Mouse (Mus musculus): ENCODE results near the gene Zbtb37. TPM values are rescaled to one million over a fixed set of nuclear protein-coding genes. Genes with fewer than 3 reads are reported as not detected.
"Not testable (repeated sequence)": the region's sequence is repeated elsewhere in the genome, so short reads cannot be mapped to it uniquely, and the experiment has no call there.

The Zbtb37 gene
- polyA plus RNA-seq, 1 experiment from 2014 or later: 10.7 TPM

DNA sequence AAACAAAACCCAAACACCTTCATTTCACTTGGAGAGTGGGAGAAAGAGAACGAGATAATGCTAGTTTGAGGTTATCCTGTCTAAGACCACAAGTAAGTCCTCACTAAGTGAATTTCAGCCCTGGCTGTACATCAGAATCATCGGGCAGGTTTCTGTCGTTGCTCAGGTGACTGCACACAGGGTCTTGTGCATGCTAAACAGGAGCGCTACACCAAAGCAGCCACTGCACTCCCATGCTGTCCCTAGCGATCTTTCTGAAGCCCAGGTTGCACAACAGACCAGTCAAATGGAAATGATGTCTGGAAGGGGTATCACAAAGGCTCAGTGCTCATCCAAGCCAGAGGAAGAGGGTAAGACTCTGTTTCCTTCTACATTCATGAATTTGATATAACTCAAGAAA lies 28.2 kb downstream of the Zbtb37 start:
- H3K4me2 ChIP-seq (ENCODE audit: low read depth, low read length): no peak overlapping the region
- ATAC-seq (replicated peaks; ENCODE audit: insufficient number of reproducible peaks, low FRiP score, low TSS enrichment, low read depth) (no peak), DNase-seq (ENCODE audit: low spot score) (no peak)
- H3K36me3 ChIP-seq (replicated peaks; ENCODE audit: control insufficient read depth, insufficient read depth, low read depth, low read length): no peaks in the 10 kb centered on the region; the same call in 1 of the 2 replicates
- H3K27ac ChIP-seq (replicated peaks; ENCODE audit: low read depth, low read length): no peak overlapping the region
- no peaks in the 10 kb centered on the region for H3K27me3 ChIP-seq (ENCODE audit: control insufficient read depth, insufficient read depth, low read length)
- no peak overlapping the region for H3K9ac ChIP-seq (replicated peaks; ENCODE audit: low read length)
- no peaks in the 10 kb centered on the region for H3K4me1 ChIP-seq (ENCODE audit: control insufficient read depth, insufficient read depth, low read length)
- WGBS: 85% methylated on average over 5 of the region's 5 CpGs
- H3K4me3 ChIP-seq (ENCODE audit: low read depth, low read length): no peak overlapping the region
- no peaks in the 10 kb centered on the region for H3K9me3 ChIP-seq (replicated peaks; ENCODE audit: control insufficient read depth, low read length)

- Histone ChIP-seq H3K4me1 (ENCODE audit: control insufficient read depth, insufficient read depth, low read length) (no peaks in the 10 kb centered on the region), H3K36me3 (replicated peaks; ENCODE audit: control insufficient read depth, insufficient read depth, low read depth, low read length) (no peaks in the 10 kb centered on the region; the same call in 1 of the 2 replicates), H3K27me3 (ENCODE audit: control insufficient read depth, insufficient read depth, low read length) (no peaks in the 10 kb centered on the region), H3K9me3 (replicated peaks; ENCODE audit: control insufficient read depth, low read length) (no peaks in the 10 kb centered on the region), H3K4me2 (ENCODE audit: low read depth, low read length) (no peak overlapping the region), H3K27ac (replicated peaks; ENCODE audit: low read depth, low read length) (no peak overlapping the region), H3K4me3 (ENCODE audit: low read depth, low read length) (no peak overlapping the region), H3K9ac (replicated peaks; ENCODE audit: low read length) (no peak overlapping the region)
- ATAC-seq (replicated peaks; ENCODE audit: insufficient number of reproducible peaks, low FRiP score, low TSS enrichment, low read depth) (no peak), DNase-seq (ENCODE audit: low spot score) (no peak)
- WGBS: 62% methylated on average over 3 of the region's 3 CpGs
Measured at GRCm38 (mm10) chr1:161005526-161005925, 29.1 kb downstream of the Zbtb37 start.

- Histone ChIP-seq H3K27ac (replicated peaks; ENCODE audit: low read depth, low read length) (no peak overlapping the region), H3K36me3 (replicated peaks; ENCODE audit: control insufficient read depth, insufficient read depth, low read depth, low read length) (no peaks in the 10 kb centered on the region; the same call in 1 of the 2 replicates), H3K9me3 (replicated peaks; ENCODE audit: control insufficient read depth, low read length) (no peaks in the 10 kb centered on the region), H3K9ac (replicated peaks; ENCODE audit: low read length) (no peak overlapping the region), H3K4me2 (ENCODE audit: low read depth, low read length) (no peak overlapping the region), H3K27me3 (ENCODE audit: control insufficient read depth, insufficient read depth, low read length) (no peaks in the 10 kb centered on the region), H3K4me1 (ENCODE audit: control insufficient read depth, insufficient read depth, low read length) (no peaks in the 10 kb centered on the region), H3K4me3 (ENCODE audit: low read depth, low read length) (no peak overlapping the region)
- 64% methylated on average over 4 of the region's 4 CpGs for WGBS
- no peak for ATAC-seq (replicated peaks; ENCODE audit: insufficient number of reproducible peaks, low FRiP score, low TSS enrichment, low read depth)
- no peak for DNase-seq (ENCODE audit: low spot score)
Measured at GRCm38 (mm10) chr1:161004942-161005341, 29.7 kb downstream of the Zbtb37 start.

- Histone ChIP-seq H3K9me3 (replicated peaks; ENCODE audit: control insufficient read depth, low read length) (no peaks in the 10 kb centered on the region), H3K4me2 (ENCODE audit: low read depth, low read length) (no peak overlapping the region), H3K27ac (replicated peaks; ENCODE audit: low read depth, low read length) (no peak overlapping the region), H3K4me1 (ENCODE audit: control insufficient read depth, insufficient read depth, low read length) (no peaks in the 10 kb centered on the region), H3K4me3 (ENCODE audit: low read depth, low read length) (no peak overlapping the region), H3K9ac (replicated peaks; ENCODE audit: low read length) (no peak overlapping the region), H3K27me3 (ENCODE audit: control insufficient read depth, insufficient read depth, low read length) (no peaks in the 10 kb centered on the region), H3K36me3 (replicated peaks; ENCODE audit: control insufficient read depth, insufficient read depth, low read depth, low read length) (no peaks in the 10 kb centered on the region)
- 87% methylated on average over 6 of the region's 6 CpGs for WGBS
- ATAC-seq (replicated peaks; ENCODE audit: insufficient number of reproducible peaks, low FRiP score, low TSS enrichment, low read depth) (no peak), DNase-seq (ENCODE audit: low spot score) (no peak)
Measured at GRCm38 (mm10) chr1:160993851-160994250, 40.8 kb downstream of the Zbtb37 start.

GRCm38 (mm10) chr1:160989395-160989794 lies 45.3 kb downstream of the Zbtb37 start:
- H3K9me3 ChIP-seq (replicated peaks; ENCODE audit: control insufficient read depth, low read length): no peaks in the 10 kb centered on the region
- H3K36me3 ChIP-seq (replicated peaks; ENCODE audit: control insufficient read depth, insufficient read depth, low read depth, low read length): no peaks in the 10 kb centered on the region
- 86% methylated on average over 14 of the region's 15 CpGs for WGBS
- H3K4me1 ChIP-seq (ENCODE audit: control insufficient read depth, insufficient read depth, low read length): no peaks in the 10 kb centered on the region
- H3K9ac ChIP-seq (replicated peaks; ENCODE audit: low read length): no peak overlapping the region
- no peak for DNase-seq (ENCODE audit: low spot score)
- H3K4me3 ChIP-seq (ENCODE audit: low read depth, low read length): no peak overlapping the region
- no peaks in the 10 kb centered on the region for H3K27me3 ChIP-seq (ENCODE audit: control insufficient read depth, insufficient read depth, low read length)
- no peak overlapping the region for H3K4me2 ChIP-seq (ENCODE audit: low read depth, low read length)
- H3K27ac ChIP-seq (replicated peaks; ENCODE audit: low read depth, low read length): no peak overlapping the region
- ATAC-seq (replicated peaks; ENCODE audit: insufficient number of reproducible peaks, low FRiP score, low TSS enrichment, low read depth): no peak

GRCm38 (mm10) chr1:160986881-160987635 lies 47.6 kb downstream of the Zbtb37 start:
- Histone ChIP-seq H3K4me2 (ENCODE audit: low read depth, low read length) (no peak overlapping the region), H3K9me3 (replicated peaks; ENCODE audit: control insufficient read depth, low read length) (no peaks in the 10 kb centered on the region), H3K4me1 (ENCODE audit: control insufficient read depth, insufficient read depth, low read length) (no peaks in the 10 kb centered on the region), H3K4me3 (ENCODE audit: low read depth, low read length) (no peak overlapping the region), H3K27ac (replicated peaks; ENCODE audit: low read depth, low read length) (no peak overlapping the region), H3K36me3 (replicated peaks; ENCODE audit: control insufficient read depth, insufficient read depth, low read depth, low read length) (no peaks in the 10 kb centered on the region), H3K9ac (replicated peaks; ENCODE audit: low read length) (no peak overlapping the region), H3K27me3 (ENCODE audit: control insufficient read depth, insufficient read depth, low read length) (no peaks in the 10 kb centered on the region)
- no peak for DNase-seq (ENCODE audit: low spot score)
- no peak for ATAC-seq (replicated peaks; ENCODE audit: insufficient number of reproducible peaks, low FRiP score, low TSS enrichment, low read depth)
- 83% methylated on average over 17 of the region's 17 CpGs for WGBS

- 78% methylated on average over 6 of the region's 6 CpGs for WGBS
- no peaks in the 10 kb centered on the region for H3K9me3 ChIP-seq (replicated peaks; ENCODE audit: control insufficient read depth, low read length)
- no peaks in the 10 kb centered on the region for H3K27me3 ChIP-seq (ENCODE audit: control insufficient read depth, insufficient read depth, low read length)
- H3K4me2 ChIP-seq (ENCODE audit: low read depth, low read length): no peak overlapping the region
- H3K27ac ChIP-seq (replicated peaks; ENCODE audit: low read depth, low read length): no peak overlapping the region
- no peaks in the 10 kb centered on the region for H3K4me1 ChIP-seq (ENCODE audit: control insufficient read depth, insufficient read depth, low read length)
- DNase-seq (ENCODE audit: low spot score): no peak
- H3K4me3 ChIP-seq (ENCODE audit: low read depth, low read length): no peak overlapping the region
- no peak overlapping the region for H3K9ac ChIP-seq (replicated peaks; ENCODE audit: low read length)
- H3K36me3 ChIP-seq (replicated peaks; ENCODE audit: control insufficient read depth, insufficient read depth, low read depth, low read length): no peaks in the 10 kb centered on the region
- ATAC-seq (replicated peaks; ENCODE audit: insufficient number of reproducible peaks, low FRiP score, low TSS enrichment, low read depth): no peak
Measured at GRCm38 (mm10) chr1:160985477-160985876, 49.2 kb downstream of the Zbtb37 start.

DNA sequence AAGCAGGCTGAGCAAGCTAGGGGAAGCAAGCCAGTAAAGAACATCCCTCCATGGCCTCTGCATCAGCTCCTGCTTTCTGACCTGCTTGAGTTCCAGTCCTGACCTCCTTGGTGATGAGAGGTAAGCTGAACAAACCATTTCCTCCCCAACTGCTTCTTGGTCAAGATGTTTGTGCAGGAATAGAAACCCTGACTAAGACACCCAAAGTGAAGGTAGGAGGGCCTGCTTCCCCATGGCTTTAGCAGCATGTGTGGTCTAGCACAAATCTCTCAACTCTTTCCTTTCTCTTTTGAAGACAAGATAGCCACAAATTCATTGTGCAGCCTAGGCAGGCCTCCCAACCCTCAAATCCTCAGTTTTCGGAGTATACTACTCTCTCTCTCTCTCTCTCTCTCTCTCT lies 49.9 kb downstream of the Zbtb37 start:
- H3K27ac ChIP-seq (replicated peaks; ENCODE audit: low read depth, low read length); H3K9me3 ChIP-seq (replicated peaks; ENCODE audit: control insufficient read depth, low read length); ATAC-seq (replicated peaks; ENCODE audit: insufficient number of reproducible peaks, low FRiP score, low TSS enrichment, low read depth); H3K4me2 ChIP-seq (ENCODE audit: low read depth, low read length); DNase-seq (ENCODE audit: low spot score); H3K9ac ChIP-seq (replicated peaks; ENCODE audit: low read length); H3K27me3 ChIP-seq (ENCODE audit: control insufficient read depth, insufficient read depth, low read length); H3K4me1 ChIP-seq (ENCODE audit: control insufficient read depth, insufficient read depth, low read length); H3K36me3 ChIP-seq (replicated peaks; ENCODE audit: control insufficient read depth, insufficient read depth, low read depth, low read length); H3K4me3 ChIP-seq (ENCODE audit: low read depth, low read length): not testable (repeated sequence)
- WGBS: 74% methylated on average over 1 of the region's 1 CpGs
